Mouse (Mus musculus) embryonic facial prominence, embryonic 12.5 days (tissue): ENCODE measurements around the gene Procr. TPM values are rescaled to one million over a fixed set of nuclear protein-coding genes. Genes with fewer than 3 reads are reported as not detected.

Source experiments
- ATAC-seq: fragments of 200-750 bp; cut with Nextera tagmentation; 2 replicates; pipeline ENCODE4 v1.8.0; 2017; ENCODE audit not compliant: insufficient number of reproducible peaks, insufficient read depth, low FRiP score, low TSS enrichment
- H3K27ac ChIP-seq: fragments of 300-500 bp; sonication (generic); 2 replicates; pipeline ENCODE4 v1.5.1; 2016; ENCODE audit warnings: mild to moderate bottlenecking
- H3K27me3 ChIP-seq: fragments of 300-500 bp; sonication (generic); 2 replicates; pipeline ENCODE4 v1.6.1; 2016; ENCODE audit warnings: mild to moderate bottlenecking, moderate library complexity
- H3K36me3 ChIP-seq: fragments of 300-500 bp; sonication (generic); 2 replicates; pipeline ENCODE4 v1.6.1; 2016; ENCODE audit warnings: mild to moderate bottlenecking
- H3K4me1 ChIP-seq: fragments of 300-500 bp; sonication (generic); 2 replicates; pipeline ENCODE4 v1.6.1; 2016
- H3K4me2 ChIP-seq: fragments of 300-500 bp; sonication (generic); replicated peaks from 2 replicates; pipeline ENCODE4 v1.6.1; 2016; ENCODE audit warnings: mild to moderate bottlenecking, moderate library complexity
- H3K4me3 ChIP-seq: fragments of 300-500 bp; sonication (generic); 2 replicates; pipeline ENCODE4 v1.5.1; 2016; ENCODE audit warnings: mild to moderate bottlenecking
- H3K9ac ChIP-seq: fragments of 300-500 bp; sonication (generic); 2 replicates; pipeline ENCODE4 v1.6.1; 2016; ENCODE audit warnings: mild to moderate bottlenecking, moderate library complexity
- H3K9me3 ChIP-seq: fragments of 300-500 bp; sonication (generic); 2 replicates; pipeline ENCODE4 v1.6.1; 2016; ENCODE audit warnings: mild to moderate bottlenecking, moderate library complexity
- WGBS: fragments of 180-500 bp; shearing (Covaris S2); methylation state at CpG from one replicate; pipeline ENCODE4 v1.1.7; 2016; 5-methylcytosine and 5-hydroxymethylcytosine counted together
- polyA plus RNA-seq: library from polyadenylated mRNA; unstranded; fragments of >200 nt; fragmentation: Nextera tagmentation; extraction: Ambion mirVana; gene quantifications from 2 replicates; pipeline ENCODE4 v1.2.1, GENCODE M21; 2016

The Procr gene
- 3.6 TPM in 2 replicates for polyA plus RNA-seq

DNA sequence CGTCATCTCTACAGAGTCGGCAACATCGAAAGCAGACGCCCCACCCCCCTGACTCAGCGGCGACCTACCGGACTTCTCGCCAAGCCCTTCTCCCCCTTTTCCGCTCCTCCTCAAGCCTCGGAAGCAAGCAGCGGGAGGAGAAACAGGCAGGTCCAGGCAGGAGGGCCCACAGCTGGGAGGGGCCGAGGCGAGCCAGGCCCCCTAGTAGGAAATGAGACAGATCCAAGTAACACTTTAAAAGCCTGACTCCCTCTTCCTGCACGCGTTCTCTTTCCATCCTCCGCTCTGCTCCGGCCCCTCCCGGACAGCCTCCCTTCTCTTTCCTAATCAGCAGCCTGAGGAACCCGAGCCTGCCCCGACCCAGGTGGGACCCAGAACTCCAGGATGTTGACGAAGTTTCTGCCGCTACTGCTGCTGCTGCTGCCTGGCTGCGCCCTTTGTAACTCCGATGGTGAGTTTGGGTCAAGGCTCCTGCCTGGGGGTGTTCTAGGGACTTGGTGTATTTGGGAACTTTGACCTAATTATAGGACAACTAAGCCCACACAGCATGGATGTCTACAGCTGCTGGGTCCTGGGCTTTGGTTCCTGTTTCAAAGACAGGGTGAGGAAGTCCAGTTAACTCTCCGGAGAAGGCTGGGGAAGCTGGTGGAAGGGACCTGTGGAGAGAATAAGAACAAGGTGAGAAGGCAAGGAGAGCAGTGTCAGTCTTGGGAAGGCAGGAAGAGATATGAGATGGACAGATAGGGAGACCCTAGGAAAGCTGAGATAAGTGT lies at the start of gene Procr:
Gene Procr (plus strand): TSS at position 104 of the 773 bp plus-strand sequence.
- Histone ChIP-seq H3K9ac (peak within 1 kb of the TSS; percentile 35), H3K27me3 (0 out of 2 replicates have a peak, but pooled peaks cover 2% of the 10 kb centered on the region), H3K4me3 (peak within 1 kb of the TSS; percentile 33), H3K4me2 (peak within 1 kb of the TSS; percentile 73), H3K36me3 (no peaks in the 10 kb centered on the region), H3K27ac (no peak within 1 kb of the TSS), H3K4me1 (0 out of 2 replicates have a peak, but pooled peaks cover 5% of the 10 kb centered on the region), H3K9me3 (no peaks in the 10 kb centered on the region)
- 0 out of 2 replicates have a peak, but pooled peaks have one; percentile 10 for ATAC-seq
- 2% methylated on average over 25 of the region's 25 CpGs for WGBS

DNA sequence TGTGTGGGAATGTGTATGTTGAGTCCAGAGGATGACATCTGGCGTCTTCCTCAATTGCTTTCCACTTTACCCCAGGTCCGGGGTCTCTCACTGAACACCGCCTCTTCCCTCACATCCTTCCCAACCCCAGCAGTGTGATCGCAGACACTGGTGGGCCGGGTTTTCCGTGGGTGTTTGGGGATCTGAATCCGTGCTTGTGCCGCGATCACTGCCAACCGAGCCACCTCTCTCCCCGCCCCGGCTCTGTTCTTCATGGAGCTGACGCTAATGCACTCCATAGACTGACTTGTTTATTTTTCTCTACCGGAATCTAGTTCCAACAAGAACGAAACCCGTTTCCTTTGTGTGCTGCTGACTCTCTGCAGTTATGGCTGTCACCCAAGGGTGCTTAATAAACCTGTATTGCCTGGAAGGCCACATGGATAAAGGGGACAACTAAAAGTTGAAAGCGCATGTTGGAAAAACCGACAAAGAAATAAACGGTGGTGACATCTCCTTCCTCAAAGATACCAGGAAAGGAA lies 49.5 kb upstream of the Procr start:
- Histone ChIP-seq H3K9ac (no peak overlapping the region), H3K27me3 (no peaks in the 10 kb centered on the region), H3K36me3 (peaks cover 15% of the 10 kb centered on the region), H3K4me1 (no peaks in the 10 kb centered on the region), H3K4me2 (no peak overlapping the region), H3K9me3 (no peaks in the 10 kb centered on the region), H3K27ac (no peak overlapping the region), H3K4me3 (no peak overlapping the region)
- WGBS = 87% methylated on average over 19 of the region's 19 CpGs
- no peak for ATAC-seq

DNA sequence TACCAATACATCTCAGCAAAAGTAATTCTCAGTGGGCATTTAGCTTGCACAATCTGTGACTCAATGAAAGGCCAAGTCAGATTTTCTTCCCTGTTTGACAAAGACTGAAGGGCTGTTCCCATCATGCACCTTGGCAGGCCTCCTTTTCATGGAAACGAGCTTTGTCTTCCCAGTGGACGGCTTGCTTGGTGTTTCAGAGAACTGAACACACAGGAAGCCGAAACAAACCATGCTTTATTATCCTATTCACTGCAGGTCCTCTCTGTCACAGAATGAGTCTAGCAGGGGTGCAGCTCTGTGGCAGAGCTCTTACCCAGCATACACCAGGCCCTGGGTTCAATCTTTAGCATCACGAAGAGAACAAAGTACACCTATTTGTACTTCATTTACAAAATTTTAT lies 47.3 kb upstream of the Procr start:
- no peak overlapping the region for H3K9ac ChIP-seq

DNA sequence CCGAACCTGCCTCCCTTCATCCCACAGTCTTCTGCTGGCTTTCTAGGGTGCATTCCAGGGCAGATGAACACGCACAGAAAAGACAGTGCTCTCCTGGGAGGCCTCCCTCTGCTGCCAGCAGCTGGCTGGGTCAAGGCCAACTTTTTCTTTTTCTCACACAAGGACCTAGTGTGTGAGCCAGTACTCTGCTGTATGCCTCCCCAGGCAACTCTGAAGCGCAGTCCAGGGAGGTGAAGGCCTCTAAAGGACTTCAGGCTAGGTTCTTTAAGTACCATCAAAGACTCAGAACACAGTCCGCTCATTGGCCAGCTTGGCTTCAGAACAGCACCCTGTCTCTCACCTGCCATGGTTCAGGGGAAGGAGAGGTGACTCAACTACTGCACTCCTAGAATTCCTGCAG lies 43.7 kb upstream of the Procr start:
- Histone ChIP-seq H3K4me2 (no peak overlapping the region), H3K9ac (no peak overlapping the region), H3K36me3 (peaks cover 31% of the 10 kb centered on the region), H3K27ac (no peak overlapping the region), H3K4me3 (no peak overlapping the region), H3K9me3 (no peaks in the 10 kb centered on the region), H3K27me3 (no peaks in the 10 kb centered on the region), H3K4me1 (no peaks in the 10 kb centered on the region)
- 85% methylated on average over 4 of the region's 4 CpGs for WGBS
- ATAC-seq = no peak

More for the DNA sequence above, 47.3 kb upstream of the Procr start:
- H3K27me3 ChIP-seq = no peaks in the 10 kb centered on the region
- H3K9me3 ChIP-seq = no peaks in the 10 kb centered on the region
- no peak for ATAC-seq
- no peak overlapping the region for H3K27ac ChIP-seq
- H3K36me3 ChIP-seq = peaks cover 18% of the 10 kb centered on the region
- WGBS = 54% methylated on average over 4 of the region's 4 CpGs
- no peaks in the 10 kb centered on the region for H3K4me1 ChIP-seq
- H3K4me3 ChIP-seq = no peak overlapping the region
- H3K4me2 ChIP-seq = no peak overlapping the region

DNA sequence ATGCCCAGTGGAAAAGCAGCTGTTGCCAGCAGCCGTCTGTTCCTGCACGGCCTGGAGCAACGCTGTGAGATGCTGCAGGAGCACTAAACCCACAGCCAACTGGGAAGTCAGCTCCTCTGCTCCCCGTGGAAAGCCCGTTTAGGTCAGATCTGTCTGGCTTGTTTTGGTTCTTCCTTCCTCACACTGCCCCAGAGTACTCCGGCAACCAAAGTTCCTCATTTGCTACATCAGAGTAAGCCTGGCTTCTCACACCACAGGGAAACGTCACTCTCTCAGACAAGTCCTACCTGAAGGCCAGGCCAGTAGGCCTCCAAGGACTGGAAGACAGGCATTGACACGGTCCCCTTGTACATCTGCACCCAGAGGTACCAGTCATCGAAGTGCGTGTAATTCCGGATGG lies 40.4 kb upstream of the Procr start:
- Histone ChIP-seq H3K9me3 (no peaks in the 10 kb centered on the region), H3K9ac (no peak overlapping the region), H3K27ac (no peak overlapping the region), H3K27me3 (no peaks in the 10 kb centered on the region), H3K4me1 (no peaks in the 10 kb centered on the region), H3K36me3 (peaks cover 31% of the 10 kb centered on the region), H3K4me2 (no peak overlapping the region), H3K4me3 (no peak overlapping the region)
- ATAC-seq = no peak
- 89% methylated on average over 11 of the region's 11 CpGs for WGBS

DNA sequence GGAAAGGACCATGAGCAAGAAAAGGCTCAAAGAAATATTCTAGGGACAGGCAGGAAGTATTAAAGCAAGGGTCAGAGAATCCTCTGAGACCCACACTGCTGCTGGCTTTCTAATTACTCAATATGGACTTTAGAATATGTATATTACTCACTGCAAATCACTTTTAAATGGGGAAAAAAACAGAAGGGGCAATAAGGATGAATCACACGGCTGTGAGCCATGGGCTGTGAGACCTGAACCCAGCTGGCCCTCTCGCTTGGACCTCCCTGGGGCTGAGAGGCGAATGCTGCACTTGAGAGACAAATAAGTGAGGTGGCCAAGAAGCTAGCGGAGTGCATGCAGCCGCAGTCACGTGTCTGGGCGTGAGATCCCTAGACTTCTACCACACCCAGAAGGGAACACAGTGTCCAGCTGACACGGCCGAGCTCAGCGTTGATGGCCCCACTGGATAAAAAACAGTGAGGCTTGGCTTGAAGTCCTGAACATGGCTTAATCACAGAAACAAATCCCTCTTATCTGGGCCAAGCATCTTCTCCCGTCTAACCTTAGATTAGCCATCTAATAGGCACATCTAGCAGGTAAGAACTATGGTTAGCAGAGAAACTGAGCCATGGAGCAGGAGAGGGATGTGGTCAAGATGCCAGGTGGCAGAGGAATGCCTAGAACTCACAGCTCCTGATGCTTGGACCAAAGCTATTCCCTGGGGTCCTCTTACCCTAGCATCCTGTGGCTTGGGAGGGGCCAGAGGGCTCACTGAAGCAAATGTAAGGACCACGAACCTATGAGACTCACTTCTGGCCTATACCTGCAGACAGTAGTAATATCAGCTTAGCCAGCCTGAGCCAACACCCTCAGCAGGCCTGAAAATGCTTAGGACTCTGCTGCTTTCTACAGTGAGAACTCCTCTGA lies 33.6 kb upstream of the Procr start:
- H3K9ac ChIP-seq = no peak overlapping the region
- H3K9me3 ChIP-seq = no peaks in the 10 kb centered on the region
- H3K4me1 ChIP-seq = no peaks in the 10 kb centered on the region
- no peak for ATAC-seq
- no peak overlapping the region for H3K4me2 ChIP-seq
- no peak overlapping the region for H3K4me3 ChIP-seq
- H3K27ac ChIP-seq = no peak overlapping the region
- no peaks in the 10 kb centered on the region for H3K27me3 ChIP-seq
- H3K36me3 ChIP-seq = peaks cover 23% of the 10 kb centered on the region; the same call in 1 of the 2 replicates
- WGBS = 83% methylated on average over 12 of the region's 12 CpGs

DNA sequence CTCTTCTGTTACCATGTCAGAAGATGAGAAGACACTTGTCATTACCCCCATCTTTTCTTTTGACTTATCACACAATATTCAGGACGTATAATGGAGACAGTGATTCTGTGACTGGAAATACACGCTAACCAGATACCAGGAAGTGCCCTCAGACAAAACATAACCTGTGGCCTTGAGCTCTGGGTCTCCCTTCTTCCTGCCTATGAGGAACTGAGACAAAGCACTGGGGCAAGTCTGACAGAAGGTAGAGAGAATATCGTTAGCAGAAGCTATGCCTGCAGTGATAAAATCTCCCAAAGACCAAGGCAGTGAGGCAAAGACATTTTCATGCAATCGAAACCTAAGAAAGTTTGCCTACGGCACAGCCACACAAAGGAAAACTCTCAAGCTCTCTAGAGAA lies 30.3 kb upstream of the Procr start:
- Histone ChIP-seq H3K9me3 (no peaks in the 10 kb centered on the region), H3K27ac (no peak overlapping the region), H3K4me3 (no peak overlapping the region), H3K9ac (no peak overlapping the region), H3K36me3 (0 out of 2 replicates have a peak, but pooled peaks cover 14% of the 10 kb centered on the region), H3K27me3 (no peaks in the 10 kb centered on the region), H3K4me2 (no peak overlapping the region), H3K4me1 (no peaks in the 10 kb centered on the region)
- no peak for ATAC-seq
- WGBS = 84% methylated on average over 5 of the region's 5 CpGs

DNA sequence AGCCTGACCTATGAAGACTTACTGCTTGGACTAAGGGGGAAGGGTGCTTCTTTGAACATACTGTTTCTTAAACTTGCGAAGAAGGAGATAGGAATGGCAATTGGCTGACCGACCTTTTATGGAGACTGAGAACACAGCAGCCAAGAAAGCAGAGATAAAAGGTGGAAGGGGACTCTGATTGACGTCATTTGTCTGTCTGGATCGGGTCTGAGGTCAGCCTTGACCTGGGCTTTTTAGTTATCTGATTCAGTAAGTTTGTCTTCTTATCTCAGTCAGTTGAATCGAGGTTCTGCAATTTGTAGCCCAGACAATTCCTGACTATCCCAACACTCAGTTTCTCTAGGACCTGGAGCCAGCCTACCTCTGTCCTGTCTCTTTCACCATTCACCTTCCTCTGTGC lies 26.9 kb upstream of the Procr start:
- H3K9me3 ChIP-seq = no peaks in the 10 kb centered on the region
- H3K27ac ChIP-seq = no peak overlapping the region
- H3K36me3 ChIP-seq = 0 out of 2 replicates have a peak, but pooled peaks cover 14% of the 10 kb centered on the region
- H3K4me2 ChIP-seq = no peak overlapping the region
- ATAC-seq = no peak
- no peak overlapping the region for H3K9ac ChIP-seq
- 79% methylated on average over 5 of the region's 5 CpGs for WGBS
- no peaks in the 10 kb centered on the region for H3K27me3 ChIP-seq
- H3K4me1 ChIP-seq = peaks cover 5% of the 10 kb centered on the region
- no peak overlapping the region for H3K4me3 ChIP-seq

DNA sequence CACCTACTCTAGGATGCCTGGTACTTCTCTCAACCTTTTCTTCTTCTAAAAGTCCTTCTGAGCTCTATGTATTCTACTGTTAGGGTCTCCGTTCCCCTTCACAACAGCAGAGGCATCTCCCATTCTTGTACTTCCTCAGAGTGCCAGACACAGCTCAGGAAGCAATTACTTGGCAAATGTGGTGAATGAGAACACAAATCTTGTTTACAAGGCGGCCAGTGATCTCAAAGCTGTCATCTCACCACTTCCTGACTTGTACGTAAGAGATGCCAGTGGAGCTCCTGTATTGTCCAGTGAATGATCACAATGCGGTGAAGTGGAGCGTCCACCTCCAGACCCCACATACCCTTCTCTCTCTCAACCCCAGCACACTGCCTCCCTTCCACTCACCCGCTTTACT lies 26.4 kb upstream of the Procr start:
- Histone ChIP-seq H3K9me3 (no peaks in the 10 kb centered on the region), H3K4me3 (no peak overlapping the region), H3K4me1 (peaks cover 5% of the 10 kb centered on the region), H3K9ac (no peak overlapping the region), H3K36me3 (0 out of 2 replicates have a peak, but pooled peaks cover 10% of the 10 kb centered on the region), H3K4me2 (no peak overlapping the region), H3K27ac (no peak overlapping the region), H3K27me3 (no peaks in the 10 kb centered on the region)
- no peak for ATAC-seq
- 87% methylated on average over 6 of the region's 6 CpGs for WGBS

DNA sequence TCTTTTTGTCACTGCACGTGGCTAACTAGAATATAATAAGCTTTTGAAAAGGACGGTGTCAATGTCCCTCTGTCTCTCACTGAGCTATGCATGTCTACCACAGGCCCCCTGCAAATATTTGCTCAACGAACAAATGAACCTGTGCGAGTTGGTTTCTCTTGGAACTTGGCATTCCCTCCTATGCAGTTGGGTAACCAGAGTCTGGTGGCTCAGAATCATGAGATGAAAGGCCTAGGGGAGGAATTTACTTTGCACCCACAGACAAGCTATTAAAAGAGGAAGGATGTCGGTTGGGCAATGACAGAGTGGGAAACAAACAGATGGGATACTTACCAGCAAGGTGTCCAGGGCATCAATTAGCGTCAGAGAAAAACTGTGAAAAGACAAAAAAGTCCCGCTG lies 24.6 kb upstream of the Procr start:
- Histone ChIP-seq H3K9me3 (no peaks in the 10 kb centered on the region), H3K36me3 (0 out of 2 replicates have a peak, but pooled peaks cover 3% of the 10 kb centered on the region), H3K9ac (no peak overlapping the region), H3K27me3 (no peaks in the 10 kb centered on the region), H3K4me1 (peaks cover 5% of the 10 kb centered on the region), H3K4me2 (no peak overlapping the region), H3K4me3 (no peak overlapping the region), H3K27ac (no peak overlapping the region)
- no peak for ATAC-seq
- WGBS = 89% methylated on average over 7 of the region's 7 CpGs

DNA sequence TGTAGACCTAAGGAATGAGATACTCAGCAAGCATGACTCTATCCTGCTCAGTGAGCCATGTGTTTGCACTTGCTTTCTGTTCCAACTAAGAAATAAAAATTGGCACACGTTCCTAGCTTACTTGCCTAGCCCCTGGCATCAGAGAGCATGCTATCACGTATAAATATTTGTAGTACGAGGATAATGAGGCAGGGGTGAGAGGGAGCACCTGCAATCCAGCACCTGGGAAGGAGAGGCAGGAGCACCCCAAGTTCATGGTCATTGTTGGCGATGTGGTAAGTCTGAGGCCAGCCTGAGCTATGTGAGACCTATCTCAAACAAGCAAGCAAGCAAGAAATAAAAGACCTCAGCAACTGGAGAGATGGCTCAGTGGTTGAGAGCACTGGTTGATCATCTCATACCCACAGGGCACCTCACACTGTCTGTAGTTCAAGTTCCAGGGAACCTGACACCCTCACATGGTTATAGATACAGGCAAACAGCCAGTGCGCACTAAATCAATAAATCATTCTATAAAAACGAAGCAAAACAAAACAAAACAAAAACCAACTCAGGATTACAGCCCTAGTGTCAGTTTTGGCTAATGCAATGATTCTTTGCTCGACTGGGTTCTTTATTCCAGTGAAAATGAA lies 23.0 kb upstream of the Procr start:
- H3K9me3 ChIP-seq = no peaks in the 10 kb centered on the region

More for the DNA sequence above, 23.0 kb upstream of the Procr start:
- H3K27ac ChIP-seq = no peak overlapping the region
- no peak overlapping the region for H3K9ac ChIP-seq
- ATAC-seq = no peak
- WGBS = 76% methylated on average over 7 of the region's 7 CpGs
- H3K4me1 ChIP-seq = peaks cover 5% of the 10 kb centered on the region
- 0 out of 2 replicates have a peak, but pooled peaks cover 4% of the 10 kb centered on the region for H3K27me3 ChIP-seq
- H3K36me3 ChIP-seq = no peaks in the 10 kb centered on the region
- H3K4me2 ChIP-seq = no peak overlapping the region
- H3K4me3 ChIP-seq = no peak overlapping the region
